Mouse (Mus musculus): ENCODE data around the gene Prl3a1.

Gene Prl3a1

DNA sequence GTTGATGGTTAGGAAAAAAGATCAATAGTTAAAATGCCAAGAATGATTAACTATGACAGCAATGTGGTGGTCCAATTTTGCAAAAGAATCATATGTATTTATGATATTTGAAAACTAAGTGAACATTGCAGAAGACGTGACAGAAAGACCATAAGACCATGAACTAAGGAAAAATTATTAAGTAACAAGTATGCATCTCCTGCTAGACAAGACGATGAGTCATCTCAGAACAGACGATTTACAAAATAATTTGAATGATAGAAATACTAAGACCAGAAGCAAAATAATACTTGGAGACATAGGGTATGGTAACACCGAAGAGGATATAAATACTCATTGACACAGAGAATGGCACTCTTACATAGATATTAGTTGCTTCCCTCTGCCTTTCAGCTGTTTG lies at the start of gene Prl3a1:
Gene Prl3a1 (plus strand): TSS at position 301 of the 400 bp plus-strand sequence.
- in situ Hi-C loops (cut with MboI, MseI): no loop called here

DNA sequence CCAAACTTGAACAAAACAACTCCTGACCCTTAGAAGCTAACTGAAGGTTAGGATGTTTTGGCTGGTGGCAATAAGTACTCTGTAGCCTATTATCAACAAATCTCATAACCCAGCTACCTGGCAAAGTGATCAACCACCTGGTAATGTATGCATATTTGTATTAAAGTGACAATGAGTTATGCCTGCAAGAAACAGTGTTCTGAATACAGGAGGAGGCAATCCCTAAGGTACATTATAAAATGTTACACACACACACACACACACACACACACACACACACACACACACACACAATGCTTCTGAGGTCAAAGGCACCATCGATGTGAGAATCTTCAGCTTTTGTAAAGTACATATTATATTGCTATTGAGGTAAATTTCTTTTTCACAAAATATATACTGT lies 17.7 kb upstream of the Prl3a1 start, which contains the start of gene Prl3b1:
Gene Prl3b1 (plus strand): TSS at position 301 of the 400 bp plus-strand sequence.
- in situ Hi-C loops (cut with MboI, MseI): no loop called here

- in situ Hi-C loops (cut with MboI, MseI): no loop called here
Measured at GRCm38 (mm10) chr13:27312334-27313225, 53.3 kb downstream of the Prl3a1 start, which contains the start of gene Prl6a1. Gene Prl6a1, plus strand, starts transcription at chr13:27312627.
